26 mouse cellular contexts compared by ENCODE assay signal in genomic region chr8:105389096-105389495, GRCm38 (mm10). TPM values are rescaled to one million over a fixed set of nuclear protein-coding genes. Genes with fewer than 3 reads are reported as not detected.
DNase-seq lines count a peak whose midpoint lies in the region; ATAC-seq lines count a peak whose summit lies in the region.
"Had no signal": no experiment of that assay in that cellular context is flagged by ENCODE, and none has a peak within 500 bp of the region (broad histone marks: within the 10 kb centered on the region; RNA-seq: fewer than 3 reads in every experiment).

No protein-coding gene starts in this region.

- no peak overlapping the region for H3K4me2 ChIP-seq in heart, embryonic 12.5 days
- no peak overlapping the region for H3K4me2 ChIP-seq in midbrain, embryonic 15.5 days
- no peak overlapping the region for H3K4me2 ChIP-seq in forebrain, embryonic 13.5 days
- H3K4me2 ChIP-seq: embryonic facial prominence, embryonic 12.5 days; hindbrain, embryonic 15.5 days; intestine, embryonic 15.5 days; limb, embryonic 12.5 days had no signal

- no peak overlapping the region for H3K27ac ChIP-seq in heart, embryonic 12.5 days (ENCODE audit: poor library complexity, severe bottlenecking)
- no peak overlapping the region for H3K27ac ChIP-seq in midbrain, embryonic 15.5 days
- H3K27ac ChIP-seq in forebrain, embryonic 13.5 days = no peak overlapping the region
- H3K27ac ChIP-seq: embryonic facial prominence, embryonic 12.5 days; hindbrain, embryonic 15.5 days; intestine, embryonic 15.5 days; limb, embryonic 12.5 days; liver, embryonic 14.5 days had no signal

- H3K4me1 ChIP-seq in heart, embryonic 12.5 days (replicated peaks) = peaks cover 27% of the 10 kb centered on the region
- H3K4me1 ChIP-seq in midbrain, embryonic 15.5 days = no peaks in the 10 kb centered on the region
- H3K4me1 ChIP-seq in forebrain, embryonic 13.5 days = no peaks in the 10 kb centered on the region
- H3K4me1 ChIP-seq: hindbrain, embryonic 15.5 days; intestine, embryonic 15.5 days had no signal

- H3K9ac ChIP-seq in heart, embryonic 12.5 days = no peak overlapping the region
- no peak overlapping the region for H3K9ac ChIP-seq in midbrain, embryonic 15.5 days
- no peak overlapping the region for H3K9ac ChIP-seq in forebrain, embryonic 13.5 days
- H3K9ac ChIP-seq: embryonic facial prominence, embryonic 12.5 days; hindbrain, embryonic 15.5 days; intestine, embryonic 15.5 days; limb, embryonic 12.5 days; liver, embryonic 14.5 days had no signal

- intact Hi-C loops in heart, postnatal 14 days (cut with DNase I) = no loop called here

- peaks cover 12% of the 10 kb centered on the region; the same call in 1 of the 2 replicates for H3K27me3 ChIP-seq in heart, embryonic 12.5 days (replicated peaks)
- H3K27me3 ChIP-seq in midbrain, embryonic 15.5 days (replicated peaks) = no peaks in the 10 kb centered on the region
- H3K27me3 ChIP-seq in forebrain, embryonic 13.5 days = 0 out of 2 replicates have a peak, but pooled peaks cover 2% of the 10 kb centered on the region
- H3K27me3 ChIP-seq: embryonic facial prominence, embryonic 12.5 days; hindbrain, embryonic 15.5 days; intestine, embryonic 15.5 days; limb, embryonic 12.5 days had no signal

- ATAC-seq in heart, embryonic 12.5 days (ENCODE audit: insufficient number of reproducible peaks, low FRiP score) = no peak
- ATAC-seq in midbrain, embryonic 15.5 days (replicated peaks) = no peak
- no peak for ATAC-seq in forebrain, embryonic 13.5 days
- ATAC-seq: forebrain, embryonic 14.5 days; intestine, embryonic 15.5 days; midbrain, embryonic 16.5 days had no signal

- no peaks in the 10 kb centered on the region for H3K36me3 ChIP-seq in heart, embryonic 12.5 days
- H3K36me3 ChIP-seq in midbrain, embryonic 15.5 days (replicated peaks) = no peaks in the 10 kb centered on the region
- no peaks in the 10 kb centered on the region for H3K36me3 ChIP-seq in forebrain, embryonic 13.5 days (ENCODE audit: poor library complexity, severe bottlenecking)
- H3K36me3 ChIP-seq: embryonic facial prominence, embryonic 12.5 days; hindbrain, embryonic 15.5 days; intestine, embryonic 15.5 days; limb, embryonic 12.5 days had no signal

- WGBS in heart, embryonic 12.5 days = 68% methylated on average over 6 of the region's 6 CpGs
- WGBS in midbrain, embryonic 15.5 days = 83% methylated on average over 6 of the region's 6 CpGs
- 89% methylated on average over 6 of the region's 6 CpGs for WGBS in forebrain, embryonic 13.5 days

- no peaks in the 10 kb centered on the region for H3K9me3 ChIP-seq in heart, embryonic 12.5 days (replicated peaks)
- H3K9me3 ChIP-seq in midbrain, embryonic 15.5 days = no peaks in the 10 kb centered on the region
- no peaks in the 10 kb centered on the region for H3K9me3 ChIP-seq in forebrain, embryonic 13.5 days (replicated peaks)
- H3K9me3 ChIP-seq: embryonic facial prominence, embryonic 12.5 days; hindbrain, embryonic 15.5 days; intestine, embryonic 15.5 days; limb, embryonic 12.5 days had no signal

- DNase-seq in heart, adult 11 months = peak; percentile 97
- DNase-seq in adipocyte (ENCODE audit: low spot score) = peak; percentile 54
- DNase-seq in heart, postnatal 14 days = peak; percentile 52 to 53
- peak; percentile 81 for DNase-seq in lung, postnatal 10 days
- DNase-seq: B cell, adult 2 months; cerebellum, adult 9-11 months; gastrocnemius, postnatal 36 days; right cerebral cortex, postnatal 25 days had no signal

- H3K4me3 ChIP-seq in heart, embryonic 12.5 days = no peak overlapping the region
- no peak overlapping the region for H3K4me3 ChIP-seq in midbrain, embryonic 15.5 days
- H3K4me3 ChIP-seq in forebrain, embryonic 13.5 days = no peak overlapping the region
- H3K4me3 ChIP-seq: embryonic facial prominence, embryonic 12.5 days; erythroblast, embryonic 14.5 days; hindbrain, embryonic 15.5 days; intestine, embryonic 15.5 days; limb, embryonic 12.5 days; megakaryocyte, embryonic 14.5 days had no signal

RNA-seq across cellular contexts. Expression of gene Plekhg4, which starts 16.0 kb away (rescaled TPM):
- 0.23 TPM in 1 of 2 replicates, not detected in the other for polyA plus RNA-seq in heart, embryonic 12.5 days (2016; fragmentation: Nextera tagmentation; extraction: Ambion mirVana)
- total RNA-seq in heart, postnatal 14 days (2021) = not detected
- polyA plus RNA-seq in midbrain, embryonic 15.5 days (2015; fragmentation: Nextera tagmentation; extraction: Ambion mirVana) = 2.1 and 2.4 TPM in 2 replicates
- polyA plus RNA-seq in forebrain, embryonic 13.5 days (2015; fragmentation: Nextera tagmentation; extraction: Ambion mirVana) = 0.85 and 1.1 TPM in 2 replicates
- polyA plus RNA-seq: erythroblast, embryonic 14.5 days had no signal

RNA-seq across cellular contexts. Expression of gene Kctd19, which starts 24.2 kb away (rescaled TPM):
- not detected in 2 replicates for polyA plus RNA-seq in heart, embryonic 12.5 days (2016; fragmentation: Nextera tagmentation; extraction: Ambion mirVana)
- not detected for total RNA-seq in heart, postnatal 14 days (2021)
- not detected in 2 replicates for polyA plus RNA-seq in midbrain, embryonic 15.5 days (2015; fragmentation: Nextera tagmentation; extraction: Ambion mirVana)
- not detected in 2 replicates for polyA plus RNA-seq in forebrain, embryonic 13.5 days (2015; fragmentation: Nextera tagmentation; extraction: Ambion mirVana)
- total RNA-seq: gastrocnemius, postnatal 36 days; layer of hippocampus, postnatal 25 days; left cerebral cortex, postnatal 10 days had no signal
- polyA plus RNA-seq: cortical plate, adult 2 months; embryonic facial prominence, embryonic 12.5 days; erythroblast, embryonic 14.5 days; heart, postnatal 0 days; hindbrain, embryonic 15.5 days; intestine, embryonic 15.5 days; kidney, embryonic 14.5 days; limb, embryonic 12.5 days; liver, embryonic 14.5 days; midbrain, embryonic 16.5 days; stomach, embryonic 14.5 days had no signal

RNA-seq across cellular contexts. Expression of gene Lrrc36, which starts 24.3 kb away (rescaled TPM):
- polyA plus RNA-seq in heart, embryonic 12.5 days (2016; fragmentation: Nextera tagmentation; extraction: Ambion mirVana) = 0.13 TPM in 1 of 2 replicates, not detected in the other
- under 1 TPM; 0.68 to 0.86 TPM for total RNA-seq in heart, postnatal 14 days (2021)
- polyA plus RNA-seq in midbrain, embryonic 15.5 days (2015; fragmentation: Nextera tagmentation; extraction: Ambion mirVana) = 0.97 and 1.3 TPM in 2 replicates
- polyA plus RNA-seq in forebrain, embryonic 13.5 days (2015; fragmentation: Nextera tagmentation; extraction: Ambion mirVana) = 0.44 and 0.98 TPM in 2 replicates
- polyA plus RNA-seq: kidney, embryonic 14.5 days; stomach, embryonic 14.5 days had no signal

RNA-seq across cellular contexts. Expression of gene Slc9a5, which starts 40.5 kb away (rescaled TPM):
- 1.6 and 2.0 TPM in 2 replicates for polyA plus RNA-seq in heart, embryonic 12.5 days (2016; fragmentation: Nextera tagmentation; extraction: Ambion mirVana)
- total RNA-seq in heart, postnatal 14 days (2021) = under 1 TPM; 0.83 to 0.86 TPM
- polyA plus RNA-seq in midbrain, embryonic 15.5 days (2015; fragmentation: Nextera tagmentation; extraction: Ambion mirVana) = 12.0 and 12.2 TPM in 2 replicates
- polyA plus RNA-seq in forebrain, embryonic 13.5 days (2015; fragmentation: Nextera tagmentation; extraction: Ambion mirVana) = 4.6 and 5.0 TPM in 2 replicates
- polyA plus RNA-seq: erythroblast, embryonic 14.5 days had no signal

RNA-seq across cellular contexts. Expression of gene Fhod1, which starts 41.3 kb away (rescaled TPM):
- 1.6 and 2.0 TPM in 2 replicates for polyA plus RNA-seq in heart, embryonic 12.5 days (2016; fragmentation: Nextera tagmentation; extraction: Ambion mirVana)
- total RNA-seq in heart, postnatal 14 days (2021) = 1 to 10 TPM; 9.2 to 9.4 TPM
- 0.88 and 1.2 TPM in 2 replicates for polyA plus RNA-seq in midbrain, embryonic 15.5 days (2015; fragmentation: Nextera tagmentation; extraction: Ambion mirVana)
- polyA plus RNA-seq in forebrain, embryonic 13.5 days (2015; fragmentation: Nextera tagmentation; extraction: Ambion mirVana) = 0.81 and 0.97 TPM in 2 replicates
